Mouse (Mus musculus) R1 (cell line): ENCODE data around the gene Pik3r4.

Experiments used
- DNase-seq: peaks from one replicate; pipeline ENCODE4 v3.0.0-alpha.2; 2018; ENCODE audit warnings: low read depth, low spot score

The Pik3r4 gene

GRCm38 (mm10) chr9:105642460-105643371 lies at the start of gene Pik3r4:
Pik3r4 (plus strand) TSS chr9:105642978.
- peak; percentile 99 for DNase-seq

GRCm38 (mm10) chr9:105598906-105599305 lies 43.9 kb upstream of the Pik3r4 start:
- peak; percentile 12 for DNase-seq

- no peak for DNase-seq
These were observed 30.6 kb upstream of the Pik3r4 start for GRCm38 (mm10) chr9:105611980-105612771.

- DNase-seq: no peak
These were observed 29.9 kb upstream of the Pik3r4 start for GRCm38 (mm10) chr9:105612919-105613318.

- no peak for DNase-seq
These were observed 26.8 kb upstream of the Pik3r4 start for GRCm38 (mm10) chr9:105615952-105616351.

- DNase-seq: peak; percentile 67
These were observed 25.5 kb upstream of the Pik3r4 start for GRCm38 (mm10) chr9:105617274-105617673.

- no peak for DNase-seq
These were observed 8.8 kb upstream of the Pik3r4 start for GRCm38 (mm10) chr9:105633961-105634360.

- peak; percentile 89 for DNase-seq
These were observed 1.4 kb upstream of the Pik3r4 start for GRCm38 (mm10) chr9:105641377-105641776.

- no peak for DNase-seq
These were observed 13.4 kb downstream of the Pik3r4 start for GRCm38 (mm10) chr9:105656189-105656588.

GRCm38 (mm10) chr9:105658216-105658615 lies 15.4 kb downstream of the Pik3r4 start:
- no peak for DNase-seq

GRCm38 (mm10) chr9:105659877-105660276 lies 17.1 kb downstream of the Pik3r4 start:
- DNase-seq: no peak

- no peak for DNase-seq
These were observed 22.5 kb downstream of the Pik3r4 start for GRCm38 (mm10) chr9:105665269-105665668.

GRCm38 (mm10) chr9:105670916-105671315 lies 28.1 kb downstream of the Pik3r4 start:
- DNase-seq: no peak

- DNase-seq: no peak
These were observed 29.3 kb downstream of the Pik3r4 start for GRCm38 (mm10) chr9:105672032-105672431.

- no peak for DNase-seq
These were observed 33.2 kb downstream of the Pik3r4 start for GRCm38 (mm10) chr9:105675941-105676340.

GRCm38 (mm10) chr9:105681386-105681785 lies 38.6 kb downstream of the Pik3r4 start:
- DNase-seq: no peak

- no peak for DNase-seq
These were observed 41.9 kb downstream of the Pik3r4 start for GRCm38 (mm10) chr9:105684549-105685165.

GRCm38 (mm10) chr9:105689485-105689884 lies 46.7 kb downstream of the Pik3r4 start:
- no peak for DNase-seq

- peak; percentile 25 for DNase-seq
These were observed 49.7 kb downstream of the Pik3r4 start for GRCm38 (mm10) chr9:105692472-105692871.

GRCm38 (mm10) chr9:105693056-105693455 lies 50.3 kb downstream of the Pik3r4 start:
- DNase-seq: no peak

- DNase-seq: peak; percentile 87
These were observed 51.1 kb downstream of the Pik3r4 start for GRCm38 (mm10) chr9:105693854-105694253.
